Mouse (Mus musculus) limb, embryonic 14.5 days (tissue): ENCODE results near the gene Etv4. TPM values are rescaled to one million over a fixed set of nuclear protein-coding genes. Genes with fewer than 3 reads are reported as not detected.

ENCODE experiments used
- ATAC-seq: fragments of 200-750 bp; cut with Nextera tagmentation; 2 replicates; pipeline ENCODE4 v1.8.0; 2017; ENCODE audit warnings: low read depth, moderate number of reproducible peaks, moderate TSS enrichment; ENCODE audit not compliant: low FRiP score
- DNase-seq: peaks from one replicate; pipeline ENCODE4 v3.0.0-alpha.2; 2015; ENCODE audit warnings: low spot score
- H3K27ac ChIP-seq: fragments of 300-500 bp; sonication (generic); replicated peaks from 2 replicates; pipeline ENCODE4 v1.5.1; 2014; ENCODE audit warnings: low read depth, mild to moderate bottlenecking, low read length, moderate library complexity, mixed read lengths
- H3K27me3 ChIP-seq: fragments of 300-500 bp; sonication (generic); 2 replicates; pipeline ENCODE4 v1.6.1; 2014; ENCODE audit warnings: low read length, mixed read lengths; ENCODE audit not compliant: control insufficient read depth, insufficient read depth
- H3K36me3 ChIP-seq: fragments of 300-500 bp; sonication (generic); 2 replicates; pipeline ENCODE4 v1.6.1; 2014; ENCODE audit warnings: mild to moderate bottlenecking, low read length, moderate library complexity, mixed read lengths; ENCODE audit not compliant: control insufficient read depth, insufficient read depth
- H3K4me1 ChIP-seq: fragments of 300-500 bp; sonication (generic); 2 replicates; pipeline ENCODE4 v1.6.1; 2014; ENCODE audit warnings: antibody characterized with exemption, low read length, mixed read lengths; ENCODE audit not compliant: control insufficient read depth, insufficient read depth
- H3K4me2 ChIP-seq: fragments of 300-500 bp; sonication (generic); replicated peaks from 2 replicates; pipeline ENCODE4 v1.6.1; 2014; ENCODE audit warnings: low read depth, mild to moderate bottlenecking, low read length, moderate library complexity; ENCODE audit not compliant: severe bottlenecking
- H3K4me3 ChIP-seq: fragments of 300-500 bp; sonication (generic); replicated peaks from 2 replicates; pipeline ENCODE4 v1.5.1; 2014; ENCODE audit warnings: low read length
- H3K9ac ChIP-seq: fragments of 300-500 bp; sonication (generic); 2 replicates; pipeline ENCODE4 v1.6.1; 2014; ENCODE audit warnings: mild to moderate bottlenecking, low read depth, low read length, moderate library complexity; ENCODE audit not compliant: severe bottlenecking
- H3K9me3 ChIP-seq: fragments of 300-500 bp; sonication (generic); 2 replicates; pipeline ENCODE4 v1.6.1; 2016; ENCODE audit warnings: low read length; ENCODE audit not compliant: control insufficient read depth
- POLR2A ChIP-seq: fragments of 200-500 bp; IDR thresholded peaks from 2 replicates; pipeline ENCODE4 v1.8.0; 2012; ENCODE audit warnings: inconsistent platforms, mild to moderate bottlenecking, moderate library complexity, borderline replicate concordance; ENCODE audit not compliant: insufficient read depth, insufficient read length; ENCODE audit errors: extremely low read depth
- WGBS: fragments of 180-500 bp; shearing (Covaris S2); extraction: QIAGEN DNeasy Blood & Tissue Kit; methylation state at CpG from one replicate; pipeline ENCODE4 v1.1.7; 2014; 5-methylcytosine and 5-hydroxymethylcytosine counted together
- polyA plus RNA-seq, 2 experiments: library from polyadenylated mRNA; depleted of rRNA in 1 of 2; stranded (reverse) in 1 of 2; unstranded in 1 of 2; fragments of >200 nt; fragmentation: Nextera tagmentation in 1 of 2; extraction: Ambion mirVana in 1 of 2; gene quantifications; 2 replicates each; pipeline versions ENCODE4 v1.2.1 to v1.2.3; 2012 to 2014

Etv4 gene
- polyA plus RNA-seq, 2 experiments = 9.4 to 24.2 TPM

- no peak for TF ChIP-seq POLR2A
- Histone ChIP-seq H3K9me3 (no peaks in the 10 kb centered on the region), H3K4me1 (no peaks in the 10 kb centered on the region), H3K27me3 (no peaks in the 10 kb centered on the region), H3K4me3 (no peak overlapping the region), H3K4me2 (no peak overlapping the region), H3K36me3 (no peaks in the 10 kb centered on the region), H3K9ac (no peak overlapping the region), H3K27ac (no peak overlapping the region)
- DNase-seq (no peak), ATAC-seq (no peak)
- 87% methylated on average over 21 of the region's 21 CpGs for WGBS
Observed at GRCm38 (mm10) chr11:101719986-101720520, 65.1 kb downstream of the Etv4 start.

Other genes with a start within 250 kb of the Etv4 start
- gene Brca1, start 233.4 kb downstream of the Etv4 start, polyA plus RNA-seq (2012; rRNA removed) = 8.7 and 9.9 TPM in 2 replicates
- gene Brca1, start 233.4 kb downstream of the Etv4 start, polyA plus RNA-seq (2014; fragmentation: Nextera tagmentation; extraction: Ambion mirVana) = 10.7 and 11.6 TPM in 2 replicates
- gene Nbr1, start 233.2 kb downstream of the Etv4 start, polyA plus RNA-seq (2012; rRNA removed) = 82.7 and 93.1 TPM in 2 replicates
- 62.8 and 71.3 TPM in 2 replicates for gene Nbr1, start 233.2 kb downstream of the Etv4 start, polyA plus RNA-seq (2014; fragmentation: Nextera tagmentation; extraction: Ambion mirVana)
- gene Tmem106a, start 203.1 kb downstream of the Etv4 start, polyA plus RNA-seq (2012; rRNA removed) = 9.3 and 11.6 TPM in 2 replicates
- 3.8 and 5.4 TPM in 2 replicates for gene Tmem106a, start 203.1 kb downstream of the Etv4 start, polyA plus RNA-seq (2014; fragmentation: Nextera tagmentation; extraction: Ambion mirVana)
- not detected in 2 replicates for gene Gm11634, start 186.1 kb downstream of the Etv4 start, polyA plus RNA-seq (2012; rRNA removed)
- not detected in 2 replicates for gene Gm11634, start 186.1 kb downstream of the Etv4 start, polyA plus RNA-seq (2014; fragmentation: Nextera tagmentation; extraction: Ambion mirVana)
- gene Rdm1, start 158.2 kb downstream of the Etv4 start, polyA plus RNA-seq (2012; rRNA removed) = 35.5 and 36.0 TPM in 2 replicates
- 39.2 and 39.4 TPM in 2 replicates for gene Rdm1, start 158.2 kb downstream of the Etv4 start, polyA plus RNA-seq (2014; fragmentation: Nextera tagmentation; extraction: Ambion mirVana)
- 3.0 and 4.2 TPM in 2 replicates for gene Arl4d, start 119.8 kb downstream of the Etv4 start, polyA plus RNA-seq (2012; rRNA removed)
- gene Arl4d, start 119.8 kb downstream of the Etv4 start, polyA plus RNA-seq (2014; fragmentation: Nextera tagmentation; extraction: Ambion mirVana) = 2.5 and 3.6 TPM in 2 replicates
- 25.0 and 27.0 TPM in 2 replicates for gene Dhx8, start 52.5 kb downstream of the Etv4 start, polyA plus RNA-seq (2012; rRNA removed)
- gene Dhx8, start 52.5 kb downstream of the Etv4 start, polyA plus RNA-seq (2014; fragmentation: Nextera tagmentation; extraction: Ambion mirVana) = 29.2 and 33.7 TPM in 2 replicates
- gene Meox1, start 109.0 kb upstream of the Etv4 start, polyA plus RNA-seq (2012; rRNA removed) = 20.0 and 20.8 TPM in 2 replicates
- gene Meox1, start 109.0 kb upstream of the Etv4 start, polyA plus RNA-seq (2014; fragmentation: Nextera tagmentation; extraction: Ambion mirVana) = 14.0 and 15.2 TPM in 2 replicates
- gene Sost, start 181.6 kb upstream of the Etv4 start, polyA plus RNA-seq (2012; rRNA removed) = 0.82 and 0.88 TPM in 2 replicates
- not detected in 2 replicates for gene Sost, start 181.6 kb upstream of the Etv4 start, polyA plus RNA-seq (2014; fragmentation: Nextera tagmentation; extraction: Ambion mirVana)
- gene Cfap97d1, start 198.9 kb upstream of the Etv4 start, polyA plus RNA-seq (2012; rRNA removed) = not detected in 2 replicates
- not detected in 2 replicates for gene Cfap97d1, start 198.9 kb upstream of the Etv4 start, polyA plus RNA-seq (2014; fragmentation: Nextera tagmentation; extraction: Ambion mirVana)
- gene Dusp3, start 201.6 kb upstream of the Etv4 start, polyA plus RNA-seq (2012; rRNA removed) = 20.1 and 21.1 TPM in 2 replicates
- gene Dusp3, start 201.6 kb upstream of the Etv4 start, polyA plus RNA-seq (2014; fragmentation: Nextera tagmentation; extraction: Ambion mirVana) = 23.4 and 23.6 TPM in 2 replicates
- 15.7 and 17.8 TPM in 2 replicates for gene Mpp3, start 243.1 kb upstream of the Etv4 start, polyA plus RNA-seq (2012; rRNA removed)
- gene Mpp3, start 243.1 kb upstream of the Etv4 start, polyA plus RNA-seq (2014; fragmentation: Nextera tagmentation; extraction: Ambion mirVana) = 4.9 and 5.2 TPM in 2 replicates